In the genomic region with DNA sequence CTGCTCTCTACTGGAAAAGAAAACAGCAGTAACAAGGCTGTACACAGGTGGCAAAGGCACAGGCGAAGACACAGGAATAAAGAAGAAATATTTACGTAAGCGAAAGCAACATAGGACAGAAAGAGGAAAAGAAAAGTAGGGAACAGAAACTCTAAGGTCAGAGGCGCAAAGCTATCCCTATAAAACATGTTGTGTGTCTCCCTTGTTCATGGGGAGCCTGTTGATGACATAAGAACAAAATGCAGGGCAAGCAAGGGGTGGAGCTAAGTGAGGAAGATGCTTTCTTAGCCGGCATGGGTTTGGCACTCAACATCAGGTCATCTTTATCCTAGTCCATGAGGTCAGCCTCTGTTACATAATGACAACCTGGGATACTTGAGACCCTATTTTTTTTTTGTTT, we compare ENCODE assay signal across 27 mouse cellular contexts.
"Had no signal": no experiment of that assay in that cellular context is flagged by ENCODE, and none has a peak within 500 bp of the region (broad histone marks: within the 10 kb centered on the region; RNA-seq: fewer than 3 reads in every experiment).

No protein-coding gene starts in this region.

- H3K36me3 ChIP-seq: embryonic facial prominence, embryonic 12.5 days; embryonic facial prominence, embryonic 15.5 days; forebrain, embryonic 12.5 days; forebrain, embryonic 15.5 days had no signal

- H3K27me3 ChIP-seq: embryonic facial prominence, embryonic 12.5 days; embryonic facial prominence, embryonic 13.5 days; embryonic facial prominence, embryonic 15.5 days; forebrain, embryonic 12.5 days; forebrain, embryonic 13.5 days; forebrain, embryonic 15.5 days had no signal

- H3K4me3 ChIP-seq: embryonic facial prominence, embryonic 10.5 days; embryonic facial prominence, embryonic 12.5 days; embryonic facial prominence, embryonic 13.5 days; embryonic facial prominence, embryonic 15.5 days; erythroblast, embryonic 14.5 days; forebrain, embryonic 10.5 days; forebrain, embryonic 12.5 days; forebrain, embryonic 13.5 days; forebrain, embryonic 15.5 days; gastrocnemius, adult 2 months had no signal

- ATAC-seq: forebrain, embryonic 13.5 days; forebrain, embryonic 14.5 days; forebrain, embryonic 15.5 days; forebrain, embryonic 16.5 days; forebrain, postnatal 0 days had no signal

- H3K4me1 ChIP-seq: embryonic facial prominence, embryonic 12.5 days; embryonic facial prominence, embryonic 13.5 days had no signal

- DNase-seq: cerebellum, adult 8-10 months; cerebellum, adult 9-10 months; cerebellum, adult 9-11 months; cerebellum, postnatal 10 days; cerebellum, postnatal 14 days; cerebellum, postnatal 25 days; cerebellum, postnatal 36 days; embryo, embryonic 11 days; forebrain, postnatal 0 days; gastrocnemius, adult 2 months; gastrocnemius, postnatal 10 days; gastrocnemius, postnatal 14 days; gastrocnemius, postnatal 25 days; gastrocnemius, postnatal 36 days; heart, adult 11 months; heart, adult 18-20 months had no signal

- H3K27ac ChIP-seq: embryonic facial prominence, embryonic 10.5 days; embryonic facial prominence, embryonic 12.5 days; embryonic facial prominence, embryonic 13.5 days; embryonic facial prominence, embryonic 15.5 days; forebrain, embryonic 10.5 days; forebrain, embryonic 12.5 days; forebrain, embryonic 13.5 days; forebrain, embryonic 15.5 days; gastrocnemius, adult 2 months had no signal

- H3K9ac ChIP-seq: embryonic facial prominence, embryonic 12.5 days; embryonic facial prominence, embryonic 13.5 days; embryonic facial prominence, embryonic 15.5 days; forebrain, embryonic 12.5 days; forebrain, embryonic 13.5 days; forebrain, embryonic 15.5 days; forebrain, postnatal 0 days had no signal
